Mouse (Mus musculus) bone marrow macrophage, adult 2 months (primary cell): ENCODE data around the gene Agxt.

ENCODE experiments used
- CTCF ChIP-seq: IDR thresholded peaks from 2 replicates; pipeline ENCODE4 v1.5.1; 2012; ENCODE audit warnings: low read depth, mild to moderate bottlenecking, low read length, moderate library complexity
- POLR2A ChIP-seq: IDR thresholded peaks from 2 replicates; pipeline ENCODE4 v1.6.1; 2012; ENCODE audit warnings: mild to moderate bottlenecking, low read depth, low read length, borderline replicate concordance

DNA sequence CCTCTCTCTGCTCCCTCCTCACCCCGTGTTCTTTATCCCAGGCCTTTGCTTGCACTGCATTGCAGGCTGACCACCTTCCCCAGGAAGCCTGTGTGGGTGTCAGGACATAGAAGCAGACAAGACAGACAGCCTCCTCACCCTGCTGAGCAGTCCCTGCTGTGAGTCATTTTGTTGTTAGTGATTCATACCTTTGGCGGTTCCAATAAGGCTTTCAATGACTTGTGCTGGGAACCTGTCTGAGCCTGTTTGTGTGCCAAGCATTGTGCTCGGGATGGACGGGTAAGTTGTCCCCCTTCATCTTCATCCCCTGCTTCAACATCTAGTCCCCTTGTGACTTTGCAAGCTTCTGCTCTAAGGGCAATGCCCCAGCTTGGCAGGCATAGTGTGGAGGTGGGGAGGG, 38.6 kb downstream of the Agxt start:
- TF ChIP-seq POLR2A: no peak
- no peak for TF ChIP-seq CTCF
